Mouse (Mus musculus): ENCODE data around the gene Zmiz2. TPM values are rescaled to one million over a fixed set of nuclear protein-coding genes. Genes with fewer than 3 reads are reported as not detected.

The Zmiz2 gene
- polyA plus RNA-seq, 1 experiment from 2014 or later = 6.6 TPM

GRCm38 (mm10) chr11:6371376-6372155 is 17.3 kb upstream of the Zmiz2 start:
- H3K4me3 ChIP-seq = no peak overlapping the region
- H3K27ac ChIP-seq = no peak overlapping the region
- H3K36me3 ChIP-seq = no peaks in the 10 kb centered on the region
- H3K9ac ChIP-seq = no peak overlapping the region
- no peaks in the 10 kb centered on the region for H3K27me3 ChIP-seq
- WGBS = 84% methylated on average over 11 of the region's 11 CpGs
- H3K4me2 ChIP-seq = no peak overlapping the region
- ATAC-seq (replicated peaks; ENCODE audit: insufficient number of reproducible peaks, insufficient read depth, low FRiP score, low read depth) = no peak
- no peaks in the 10 kb centered on the region for H3K4me1 ChIP-seq (replicated peaks)
- H3K9me3 ChIP-seq (replicated peaks) = no peaks in the 10 kb centered on the region

GRCm38 (mm10) chr11:6372784-6373183 is 16.1 kb upstream of the Zmiz2 start:
- Histone ChIP-seq H3K27me3 (no peaks in the 10 kb centered on the region), H3K4me1 (replicated peaks) (no peaks in the 10 kb centered on the region), H3K9me3 (replicated peaks) (no peaks in the 10 kb centered on the region), H3K4me2 (no peak overlapping the region), H3K9ac (no peak overlapping the region), H3K36me3 (no peaks in the 10 kb centered on the region), H3K27ac (no peak overlapping the region), H3K4me3 (no peak overlapping the region)
- WGBS = 84% methylated on average over 9 of the region's 9 CpGs
- no peak for ATAC-seq (replicated peaks; ENCODE audit: insufficient number of reproducible peaks, insufficient read depth, low FRiP score, low read depth)

- no peak overlapping the region for H3K4me2 ChIP-seq
- H3K27me3 ChIP-seq = no peaks in the 10 kb centered on the region
- H3K9me3 ChIP-seq (replicated peaks) = no peaks in the 10 kb centered on the region
- H3K27ac ChIP-seq = no peak overlapping the region
- 73% methylated on average over 6 of the region's 6 CpGs for WGBS
- no peaks in the 10 kb centered on the region for H3K36me3 ChIP-seq
- no peaks in the 10 kb centered on the region for H3K4me1 ChIP-seq (replicated peaks)
- no peak for ATAC-seq (replicated peaks; ENCODE audit: insufficient number of reproducible peaks, insufficient read depth, low FRiP score, low read depth)
- no peak overlapping the region for H3K9ac ChIP-seq
- no peak overlapping the region for H3K4me3 ChIP-seq
These were observed 8.0 kb upstream of the Zmiz2 start for GRCm38 (mm10) chr11:6380916-6381315.

GRCm38 (mm10) chr11:6388126-6388725 is 648 bp upstream of the Zmiz2 start:
- Histone ChIP-seq H3K4me2 (peak overlapping the region; percentile 86), H3K9ac (no peak overlapping the region; the same call in 1 of the 2 replicates), H3K4me1 (replicated peaks) (peaks cover 21% of the 10 kb centered on the region), H3K4me3 (peak overlapping the region; percentile 90; the same call in 1 of the 2 replicates), H3K36me3 (no peaks in the 10 kb centered on the region), H3K9me3 (replicated peaks) (no peaks in the 10 kb centered on the region), H3K27ac (peak overlapping the region; percentile 99), H3K27me3 (no peaks in the 10 kb centered on the region)
- no peak for ATAC-seq (replicated peaks; ENCODE audit: insufficient number of reproducible peaks, insufficient read depth, low FRiP score, low read depth)
- 88% methylated on average over 6 of the region's 6 CpGs for WGBS

DNA sequence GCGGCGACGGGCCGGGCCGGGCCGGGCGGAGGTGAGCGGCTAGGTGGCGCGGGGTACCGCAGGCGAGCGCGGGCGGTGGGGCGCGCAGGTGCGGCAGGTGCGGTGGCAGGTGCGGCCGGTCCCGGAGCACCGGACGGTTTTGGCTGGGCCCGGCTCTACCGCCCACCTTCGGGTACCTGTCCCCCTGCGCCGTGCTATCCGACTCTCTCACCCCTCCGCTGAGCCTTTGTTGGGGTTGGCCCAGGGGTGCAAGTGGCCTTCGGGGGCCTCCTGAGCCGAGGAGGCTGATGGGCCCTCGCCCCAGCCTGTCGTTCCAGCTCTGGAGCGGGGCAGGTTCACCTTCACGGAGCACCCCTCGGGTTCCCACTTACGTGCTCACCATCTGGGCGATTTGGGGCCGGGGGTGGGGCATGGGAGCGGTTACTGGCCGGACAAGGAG is 628 bp downstream of the Zmiz2 start:
- H3K36me3 ChIP-seq = no peaks in the 10 kb centered on the region
- peak; percentile 28 for ATAC-seq (replicated peaks; ENCODE audit: insufficient number of reproducible peaks, insufficient read depth, low FRiP score, low read depth)
- H3K4me1 ChIP-seq (replicated peaks) = peaks cover 21% of the 10 kb centered on the region
- peak overlapping the region; percentile 97 for H3K9ac ChIP-seq
- H3K4me3 ChIP-seq = peak overlapping the region; percentile 90
- under 1% methylated on average over 17 of the region's 43 CpGs for WGBS
- H3K27ac ChIP-seq = peak overlapping the region; percentile 99
- H3K4me2 ChIP-seq = peak overlapping the region; percentile 86
- H3K9me3 ChIP-seq (replicated peaks) = no peaks in the 10 kb centered on the region
- H3K27me3 ChIP-seq = no peaks in the 10 kb centered on the region

DNA sequence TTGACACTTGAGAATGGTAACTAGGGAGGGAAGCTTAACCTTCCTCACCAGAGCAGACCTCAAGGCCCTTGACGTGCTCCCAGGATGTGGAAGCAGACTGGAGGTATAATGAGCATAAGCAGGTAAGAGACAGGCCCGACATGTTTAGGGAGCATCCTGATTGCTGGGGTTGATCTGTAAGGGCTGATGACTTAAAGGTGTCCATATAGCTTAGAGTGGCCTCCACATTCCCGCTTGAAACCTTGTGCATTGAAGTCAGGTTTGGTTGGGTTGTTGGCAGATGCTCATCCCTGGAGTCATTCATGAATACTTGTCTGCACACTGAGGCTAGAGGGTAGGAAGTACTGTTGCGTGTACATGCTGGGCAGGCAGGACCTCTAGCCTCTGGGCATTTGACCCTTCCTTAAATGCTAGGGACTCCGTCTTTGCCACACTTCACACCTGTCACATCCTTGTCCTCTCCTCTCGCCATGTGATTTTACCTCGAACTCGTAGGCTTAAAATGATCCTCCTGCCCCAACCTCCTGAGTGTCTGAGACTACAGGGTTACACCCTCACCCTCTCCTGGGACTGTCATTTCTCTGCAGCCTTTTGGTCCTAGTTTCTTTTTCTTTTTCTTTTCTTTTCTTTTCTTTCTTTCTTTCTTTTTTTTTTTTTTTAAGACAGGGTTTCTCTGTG is 1.6 kb downstream of the Zmiz2 start:
- no peaks in the 10 kb centered on the region for H3K27me3 ChIP-seq
- ATAC-seq (replicated peaks; ENCODE audit: insufficient number of reproducible peaks, insufficient read depth, low FRiP score, low read depth) = no peak
- WGBS = 82% methylated on average over 8 of the region's 8 CpGs
- peak overlapping the region; percentile 86 for H3K4me2 ChIP-seq
- no peaks in the 10 kb centered on the region for H3K9me3 ChIP-seq (replicated peaks)
- H3K4me3 ChIP-seq = peak overlapping the region; percentile 90
- H3K27ac ChIP-seq = no peak overlapping the region
- peak overlapping the region; percentile 97; the same call in 1 of the 2 replicates for H3K9ac ChIP-seq
- peaks cover 21% of the 10 kb centered on the region for H3K4me1 ChIP-seq (replicated peaks)
- H3K36me3 ChIP-seq = peaks cover 7% of the 10 kb centered on the region

GRCm38 (mm10) chr11:6391516-6392276 is 2.8 kb downstream of the Zmiz2 start:
- Histone ChIP-seq H3K36me3 (peaks cover 18% of the 10 kb centered on the region), H3K9me3 (replicated peaks) (no peaks in the 10 kb centered on the region), H3K27ac (no peak overlapping the region), H3K27me3 (no peaks in the 10 kb centered on the region), H3K4me3 (no peak overlapping the region), H3K4me1 (replicated peaks) (peaks cover 21% of the 10 kb centered on the region), H3K4me2 (no peak overlapping the region), H3K9ac (no peak overlapping the region)
- ATAC-seq (replicated peaks; ENCODE audit: insufficient number of reproducible peaks, insufficient read depth, low FRiP score, low read depth) = no peak
- 81% methylated on average over 8 of the region's 8 CpGs for WGBS

- peaks cover 30% of the 10 kb centered on the region for H3K36me3 ChIP-seq
- 69% methylated on average over 6 of the region's 6 CpGs for WGBS
- no peak overlapping the region for H3K4me3 ChIP-seq
- ATAC-seq (replicated peaks; ENCODE audit: insufficient number of reproducible peaks, insufficient read depth, low FRiP score, low read depth) = no peak
- H3K4me2 ChIP-seq = no peak overlapping the region
- peaks cover 21% of the 10 kb centered on the region for H3K4me1 ChIP-seq (replicated peaks)
- no peaks in the 10 kb centered on the region for H3K27me3 ChIP-seq
- H3K9me3 ChIP-seq (replicated peaks) = no peaks in the 10 kb centered on the region
- H3K27ac ChIP-seq = no peak overlapping the region
- no peak overlapping the region for H3K9ac ChIP-seq
These were observed 4.0 kb downstream of the Zmiz2 start for GRCm38 (mm10) chr11:6392857-6393256.

DNA sequence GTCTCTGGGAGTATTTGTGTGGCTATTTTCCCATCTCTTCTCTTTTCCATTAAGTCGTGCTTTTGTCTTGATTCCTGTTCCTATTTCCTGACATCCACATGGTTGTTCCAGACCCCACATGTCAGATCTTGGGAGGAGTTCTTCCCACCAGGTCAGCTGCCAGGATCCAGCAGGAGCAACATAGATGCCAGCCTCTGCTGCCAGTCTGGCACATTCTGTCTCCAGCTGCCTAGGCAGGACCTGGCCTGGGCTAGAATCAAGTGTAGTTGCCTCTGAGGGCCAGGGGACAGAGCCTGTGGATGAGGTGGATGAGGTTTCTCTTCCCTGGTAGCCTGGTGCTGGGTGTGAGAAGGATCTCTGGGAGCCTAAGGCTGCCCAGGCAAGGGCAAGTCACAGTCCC is 5.0 kb downstream of the Zmiz2 start:
- no peak overlapping the region for H3K27ac ChIP-seq
- no peaks in the 10 kb centered on the region for H3K9me3 ChIP-seq (replicated peaks)
- H3K4me3 ChIP-seq = no peak overlapping the region
- peaks cover 21% of the 10 kb centered on the region for H3K4me1 ChIP-seq (replicated peaks)
- 53% methylated on average over 1 of the region's 1 CpGs for WGBS
- H3K4me2 ChIP-seq = no peak overlapping the region
- H3K27me3 ChIP-seq = no peaks in the 10 kb centered on the region
- no peak for ATAC-seq (replicated peaks; ENCODE audit: insufficient number of reproducible peaks, insufficient read depth, low FRiP score, low read depth)
- peaks cover 37% of the 10 kb centered on the region for H3K36me3 ChIP-seq
- H3K9ac ChIP-seq = no peak overlapping the region

DNA sequence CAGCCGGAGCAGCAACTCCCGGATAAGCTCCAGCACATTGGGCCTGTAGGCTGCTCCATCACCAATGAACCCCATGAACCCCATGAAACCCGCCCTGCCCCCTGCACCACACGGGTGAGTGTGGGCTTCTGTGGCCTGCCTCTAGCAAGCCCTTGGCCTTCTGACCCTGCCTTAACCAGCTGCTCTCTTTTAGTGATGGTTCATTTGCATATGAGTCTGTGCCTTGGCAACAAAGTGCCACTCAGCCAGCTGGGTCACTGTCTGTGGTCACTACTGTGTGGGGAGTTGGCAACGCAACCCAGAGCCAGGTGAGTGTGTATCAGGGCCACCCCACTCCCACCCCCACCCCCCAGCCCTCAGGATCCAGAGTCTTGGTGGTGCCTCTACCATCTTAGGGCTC is 6.7 kb downstream of the Zmiz2 start:
- no peak for ATAC-seq (replicated peaks; ENCODE audit: insufficient number of reproducible peaks, insufficient read depth, low FRiP score, low read depth)
- no peak overlapping the region for H3K4me2 ChIP-seq
- H3K36me3 ChIP-seq = peaks cover 53% of the 10 kb centered on the region
- no peak overlapping the region for H3K27ac ChIP-seq
- no peak overlapping the region for H3K9ac ChIP-seq
- H3K9me3 ChIP-seq (replicated peaks) = no peaks in the 10 kb centered on the region
- H3K27me3 ChIP-seq = no peaks in the 10 kb centered on the region
- H3K4me3 ChIP-seq = no peak overlapping the region
- peaks cover 11% of the 10 kb centered on the region for H3K4me1 ChIP-seq (replicated peaks)
- 85% methylated on average over 5 of the region's 5 CpGs for WGBS

DNA sequence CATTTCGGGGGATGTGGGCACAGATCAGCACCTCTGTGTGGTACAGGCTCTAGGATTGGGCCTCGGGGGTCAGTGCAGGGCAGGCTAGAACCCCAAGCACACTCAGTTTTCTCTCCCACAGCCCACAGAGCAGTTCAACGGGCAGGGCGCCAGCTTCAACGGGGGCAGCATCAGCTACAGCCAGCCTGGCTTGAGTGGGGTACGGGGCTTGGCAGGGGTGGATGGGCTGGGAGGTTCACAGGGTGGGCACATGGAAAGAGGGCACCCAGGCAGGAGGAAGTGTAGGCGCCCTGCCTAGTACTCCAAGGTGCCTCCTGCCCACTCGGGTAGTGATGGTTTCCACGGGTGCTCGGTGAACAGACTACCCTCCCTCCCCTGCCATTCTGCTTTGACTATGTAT is 9.3 kb downstream of the Zmiz2 start:
- Histone ChIP-seq H3K36me3 (peaks cover 79% of the 10 kb centered on the region), H3K4me1 (replicated peaks) (no peaks in the 10 kb centered on the region), H3K27ac (no peak overlapping the region), H3K4me3 (no peak overlapping the region), H3K4me2 (no peak overlapping the region), H3K9ac (no peak overlapping the region), H3K27me3 (no peaks in the 10 kb centered on the region), H3K9me3 (replicated peaks) (no peaks in the 10 kb centered on the region)
- no peak for ATAC-seq (replicated peaks; ENCODE audit: insufficient number of reproducible peaks, insufficient read depth, low FRiP score, low read depth)
- WGBS = 87% methylated on average over 10 of the region's 10 CpGs

Data from heart, embryonic 15.5 days (tissue).